Mouse (Mus musculus) thymus, adult 2 months (tissue): Measurements from ENCODE around the gene G430095P16Rik. TPM values are rescaled to one million over a fixed set of nuclear protein-coding genes. Genes with fewer than 3 reads are reported as not detected.

Source experiments
- DNase-seq: peaks from one replicate; pipeline ENCODE4 v3.0.0; 2021
- H3K27ac ChIP-seq: fragments of 200-500 bp; 2 replicates; pipeline ENCODE4 v1.5.1; 2012; ENCODE audit warnings: low read length, control low read depth; ENCODE audit not compliant: control insufficient read depth, insufficient read depth
- H3K27me3 ChIP-seq: fragments of 200-500 bp; 2 replicates; pipeline ENCODE4 v1.6.1; 2012; ENCODE audit warnings: mild to moderate bottlenecking, low read length, moderate library complexity, mixed read lengths; ENCODE audit not compliant: control insufficient read depth, insufficient read depth
- H3K36me3 ChIP-seq: fragments of 200-500 bp; 2 replicates; pipeline ENCODE4 v1.6.1; 2012; ENCODE audit warnings: mild to moderate bottlenecking, low read length, moderate library complexity; ENCODE audit not compliant: control insufficient read depth, insufficient read depth
- H3K4me1 ChIP-seq: fragments of 200-500 bp; replicated peaks from 2 replicates; pipeline ENCODE4 v1.6.1; 2012; ENCODE audit warnings: low read length; ENCODE audit not compliant: control insufficient read depth, insufficient read depth
- H3K4me3 ChIP-seq: fragments of 200-500 bp; 2 replicates; pipeline ENCODE4 v1.5.1; 2012; ENCODE audit warnings: mild to moderate bottlenecking, low read length, control low read depth, moderate library complexity; ENCODE audit not compliant: control insufficient read depth, insufficient read depth
- CTCF ChIP-seq: fragments of 200-500 bp; IDR thresholded peaks from 2 replicates; pipeline ENCODE4 v1.5.1; 2012; ENCODE audit warnings: mild to moderate bottlenecking, control low read depth, low read length, moderate library complexity, borderline replicate concordance; ENCODE audit not compliant: control insufficient read depth, poor library complexity, insufficient read depth; ENCODE audit errors: extremely low read depth
- POLR2A ChIP-seq: fragments of 200-500 bp; IDR thresholded peaks from 2 replicates; pipeline ENCODE4 v1.6.1; 2012; ENCODE audit warnings: mild to moderate bottlenecking, low read length, control low read depth, moderate library complexity; ENCODE audit not compliant: control insufficient read depth, poor library complexity, insufficient read depth; ENCODE audit errors: extremely low read depth
- WGBS: fragments of 180-500 bp; shearing (Covaris S2); methylation state at CpG from one replicate; pipeline ENCODE4 v1.1.7; 2018; 5-methylcytosine and 5-hydroxymethylcytosine counted together
- polyA plus RNA-seq: library from polyadenylated mRNA; depleted of rRNA; stranded (reverse); fragments of >200 nt; gene quantifications from 2 replicates; pipeline ENCODE4 v1.2.3, GENCODE M21; 2012

Gene G430095P16Rik
- polyA plus RNA-seq, 1 experiment: 2.6 TPM

GRCm38 (mm10) chr8:84706610-84707266 lies 16.1 kb upstream of the G430095P16Rik start:
- peaks cover 20% of the 10 kb centered on the region for H3K27me3 ChIP-seq
- WGBS: 5% methylated on average over 45 of the region's 45 CpGs
- peaks cover 34% of the 10 kb centered on the region for H3K4me1 ChIP-seq
- H3K36me3 ChIP-seq: no peaks in the 10 kb centered on the region
- TF ChIP-seq CTCF: no peak
- no peak for TF ChIP-seq POLR2A
- no peak overlapping the region for H3K4me3 ChIP-seq
- H3K27ac ChIP-seq: no peak overlapping the region
- no peak for DNase-seq

- WGBS: 6% methylated on average over 22 of the region's 22 CpGs
- Histone ChIP-seq H3K4me3 (no peak overlapping the region), H3K36me3 (no peaks in the 10 kb centered on the region), H3K27me3 (peaks cover 20% of the 10 kb centered on the region), H3K27ac (no peak overlapping the region), H3K4me1 (peaks cover 30% of the 10 kb centered on the region)
- TF ChIP-seq POLR2A (no peak), CTCF (0 out of 2 replicates have a peak, but pooled peaks have one; percentile 12)
- peak; percentile 41 for DNase-seq
These were observed 15.4 kb upstream of the G430095P16Rik start for GRCm38 (mm10) chr8:84707267-84707883.

GRCm38 (mm10) chr8:84708071-84708541 lies 14.7 kb upstream of the G430095P16Rik start:
- Histone ChIP-seq H3K4me3 (no peak overlapping the region), H3K27ac (no peak overlapping the region), H3K4me1 (peaks cover 23% of the 10 kb centered on the region), H3K27me3 (peaks cover 20% of the 10 kb centered on the region), H3K36me3 (no peaks in the 10 kb centered on the region)
- DNase-seq: no peak
- TF ChIP-seq POLR2A (no peak), CTCF (no peak)
- WGBS: 69% methylated on average over 15 of the region's 15 CpGs

GRCm38 (mm10) chr8:84708774-84709475 lies 13.9 kb upstream of the G430095P16Rik start:
- H3K27ac ChIP-seq: no peak overlapping the region
- H3K4me1 ChIP-seq: peaks cover 16% of the 10 kb centered on the region
- peak; percentile 81 for DNase-seq
- TF ChIP-seq CTCF (peak; percentile 96), POLR2A (no peak)
- H3K4me3 ChIP-seq: no peak overlapping the region
- peaks cover 20% of the 10 kb centered on the region for H3K27me3 ChIP-seq
- WGBS: 38% methylated on average over 12 of the region's 12 CpGs
- no peaks in the 10 kb centered on the region for H3K36me3 ChIP-seq

- Histone ChIP-seq H3K27me3 (peaks cover 20% of the 10 kb centered on the region), H3K36me3 (no peaks in the 10 kb centered on the region), H3K4me1 (peaks cover 11% of the 10 kb centered on the region), H3K27ac (no peak overlapping the region), H3K4me3 (no peak overlapping the region)
- no peak for DNase-seq
- WGBS: 98% methylated on average over 1 of the region's 1 CpGs
- TF ChIP-seq POLR2A: no peak
- TF ChIP-seq CTCF: no peak
These were observed 12.9 kb upstream of the G430095P16Rik start for GRCm38 (mm10) chr8:84709931-84710330.

GRCm38 (mm10) chr8:84711312-84711711 lies 11.5 kb upstream of the G430095P16Rik start:
- TF ChIP-seq POLR2A (no peak), CTCF (no peak)
- peaks cover 11% of the 10 kb centered on the region for H3K4me1 ChIP-seq
- no peak overlapping the region for H3K27ac ChIP-seq
- H3K4me3 ChIP-seq: no peak overlapping the region
- peaks cover 13% of the 10 kb centered on the region; the same call in 1 of the 2 replicates for H3K27me3 ChIP-seq
- no peak for DNase-seq
- 93% methylated on average over 3 of the region's 3 CpGs for WGBS
- H3K36me3 ChIP-seq: no peaks in the 10 kb centered on the region
